Mouse (Mus musculus) monocyte, adult 2 months (primary cell): ENCODE measurements around the gene Itm2c.

Source experiments
- DNase-seq, 2 experiments: peaks; one replicate each; pipeline ENCODE4 v3.0.0; 2022; ENCODE audit warnings: low spot score in 2 of 2, low read depth in 1 of 2

Itm2c gene

DNA sequence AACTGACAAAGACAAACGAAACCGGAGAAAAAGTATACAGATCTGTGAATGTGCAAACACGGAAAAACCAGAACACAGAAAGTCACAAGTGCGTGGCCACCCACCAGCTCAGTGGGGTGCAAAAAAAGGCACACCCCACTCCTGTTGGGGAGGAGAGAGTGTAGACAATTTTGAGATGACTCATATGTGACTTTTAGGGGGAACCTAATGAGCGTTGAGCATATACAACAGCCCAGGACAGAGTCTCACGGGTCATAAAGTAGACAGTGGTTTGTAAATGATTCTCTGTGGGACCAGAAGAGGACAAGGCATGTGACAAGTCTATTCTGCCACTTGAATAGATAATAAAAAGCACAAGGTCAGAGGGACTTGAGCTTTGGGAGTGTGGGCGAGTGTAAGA lies 39.1 kb downstream of the Itm2c start:
- DNase-seq, result no peak

DNA sequence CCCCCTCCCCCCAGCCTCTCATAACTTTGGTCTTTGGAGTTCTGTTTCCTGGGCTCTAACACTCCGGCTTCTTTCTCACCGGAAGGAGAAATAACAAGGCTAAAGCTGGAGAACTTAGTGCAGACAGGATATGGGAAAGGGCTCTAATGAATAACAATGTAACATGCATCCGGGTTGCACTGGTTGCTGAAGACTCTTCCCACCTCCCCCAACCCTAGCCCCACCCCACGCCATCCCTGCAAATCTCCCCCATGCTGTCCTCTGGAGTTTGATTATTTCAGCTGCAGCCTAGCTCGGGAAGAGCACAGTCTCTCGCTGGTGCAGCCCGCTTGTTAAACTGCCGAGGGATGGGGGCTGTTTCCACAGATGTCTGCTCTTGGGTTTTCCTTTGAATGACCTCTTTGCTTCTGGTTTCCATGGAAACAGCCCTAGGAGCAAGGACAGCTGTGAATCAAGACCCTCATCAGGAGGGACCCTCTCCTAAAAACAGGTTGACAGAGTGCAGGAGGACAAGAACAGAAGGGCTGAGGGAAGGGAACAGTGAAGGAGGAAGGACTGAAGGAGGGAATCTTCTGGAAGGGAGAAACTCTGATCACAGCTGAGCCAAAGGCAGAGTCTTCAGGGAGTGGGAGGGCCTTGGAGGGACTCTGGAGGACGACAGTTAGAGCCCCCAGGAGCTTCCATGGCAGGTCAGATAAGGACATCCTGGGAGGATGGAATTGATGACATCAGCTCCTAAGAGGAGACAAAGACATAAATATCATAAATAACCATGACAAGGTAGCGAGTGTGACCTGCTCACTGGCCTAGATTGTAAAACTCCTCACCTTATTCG lies 39.8 kb downstream of the Itm2c start:
- no peak for DNase-seq

DNA sequence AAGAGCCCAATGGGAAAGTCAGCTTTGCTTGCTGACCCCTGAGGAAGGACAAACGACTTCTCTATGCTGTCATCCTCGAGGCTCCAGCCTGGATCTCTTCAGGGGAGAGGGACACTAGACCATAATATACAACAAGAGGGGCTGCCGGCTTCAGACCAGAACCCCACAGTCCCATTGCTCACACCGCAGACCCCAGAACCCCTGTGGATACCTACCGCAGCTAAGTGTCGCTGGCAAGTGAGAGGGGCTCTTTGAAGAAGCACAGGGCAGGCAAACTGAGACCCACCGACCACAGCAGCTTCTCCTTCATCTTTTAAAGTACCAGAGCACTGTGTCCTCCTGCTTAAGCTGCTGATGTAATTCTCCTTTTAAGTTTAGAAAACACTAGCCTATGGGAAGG lies 40.5 kb downstream of the Itm2c start:
- no peak for DNase-seq

DNA sequence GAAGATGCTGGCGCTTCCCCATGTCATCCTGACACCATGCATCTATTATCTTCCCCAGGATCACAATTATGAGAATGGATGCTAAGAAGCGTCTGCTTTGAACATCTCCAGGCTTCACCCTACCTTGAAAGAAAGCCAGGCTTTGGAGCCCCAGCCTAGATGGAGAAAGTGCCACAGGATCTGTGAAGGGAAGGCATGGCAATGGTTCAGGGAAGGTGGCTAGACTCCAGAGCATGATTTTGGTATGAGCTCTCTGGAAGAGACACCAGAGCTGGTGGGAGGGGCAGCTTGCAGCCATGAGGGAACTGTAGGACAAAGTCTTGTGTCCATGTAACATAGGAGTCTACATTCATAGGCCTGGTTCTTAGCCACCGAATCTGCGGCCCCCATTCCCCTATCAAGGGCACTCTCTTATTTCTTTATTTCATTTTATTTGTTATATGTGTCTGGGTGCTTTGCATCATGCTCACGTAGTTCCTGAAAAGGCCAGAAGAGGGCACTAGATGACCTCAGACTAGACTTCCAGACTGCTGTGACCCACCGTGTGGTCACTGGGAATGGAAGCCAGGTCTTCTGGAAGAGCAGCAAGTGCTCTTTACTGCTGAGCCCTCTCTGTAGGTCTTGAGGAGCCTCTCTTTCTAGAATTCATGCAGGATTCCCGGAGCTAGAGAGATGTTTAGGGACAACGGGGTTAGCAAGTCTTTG lies 41.2 kb downstream of the Itm2c start:
- peak in 1 of 2 experiments; percentile 27 for DNase-seq

DNA sequence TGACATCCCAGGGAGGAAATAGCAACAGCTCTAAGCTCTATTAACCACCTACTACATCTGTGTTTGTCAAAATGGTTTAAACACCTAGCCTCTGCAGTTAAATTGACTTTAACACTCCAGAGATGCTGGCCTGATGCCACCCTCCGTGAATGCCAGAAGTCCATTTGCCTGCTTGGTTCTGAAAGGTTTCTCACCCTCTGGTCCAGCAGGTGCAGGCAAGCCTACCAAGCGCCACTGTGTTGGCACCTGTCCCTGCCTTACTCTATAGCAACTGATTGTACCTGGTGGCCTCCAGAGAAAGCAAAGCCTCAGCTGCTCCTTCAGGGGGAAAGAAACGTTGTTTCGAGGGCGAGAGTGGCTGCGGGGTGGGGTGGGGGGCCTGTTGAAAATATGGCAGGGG lies 42.2 kb downstream of the Itm2c start:
- no peak for DNase-seq

DNA sequence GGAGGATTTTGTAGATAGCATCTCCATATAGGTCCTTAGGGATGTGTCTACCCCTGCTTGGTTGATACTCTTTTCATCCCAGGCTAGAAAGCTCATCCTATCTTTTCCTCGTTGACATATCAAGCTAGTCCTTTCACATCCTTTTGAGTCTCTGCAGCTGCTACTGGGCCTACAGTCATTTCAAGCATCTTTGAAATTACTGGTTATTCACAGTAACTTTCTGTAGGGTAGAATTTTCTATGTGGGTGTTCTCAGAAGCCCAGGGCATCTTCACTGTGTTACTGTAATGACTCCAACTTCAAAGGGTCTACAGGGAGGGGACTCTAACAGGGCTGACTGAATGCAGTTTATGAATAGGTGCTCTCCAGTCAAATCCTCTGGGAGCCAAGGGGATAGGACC lies 43.2 kb downstream of the Itm2c start:
- no peak for DNase-seq

DNA sequence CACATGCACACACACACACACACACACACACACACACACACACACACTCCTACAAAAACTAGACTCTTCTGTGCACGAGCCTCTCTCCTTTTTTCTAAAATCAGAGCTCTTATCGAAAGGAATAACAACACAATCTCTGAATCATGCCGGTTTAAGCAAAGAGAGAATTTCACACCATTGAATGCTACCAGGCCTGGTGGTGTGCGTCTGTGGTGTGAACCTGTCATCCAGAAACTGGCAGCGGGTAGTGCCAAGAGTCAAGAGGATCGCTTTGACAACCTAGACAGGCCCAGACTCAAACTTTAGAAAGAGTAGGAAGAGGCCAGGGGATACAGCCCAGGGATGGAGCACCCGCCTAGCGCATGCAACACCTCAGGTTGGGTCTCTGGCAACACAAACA lies 48.2 kb downstream of the Itm2c start:
- DNase-seq, result no peak

DNA sequence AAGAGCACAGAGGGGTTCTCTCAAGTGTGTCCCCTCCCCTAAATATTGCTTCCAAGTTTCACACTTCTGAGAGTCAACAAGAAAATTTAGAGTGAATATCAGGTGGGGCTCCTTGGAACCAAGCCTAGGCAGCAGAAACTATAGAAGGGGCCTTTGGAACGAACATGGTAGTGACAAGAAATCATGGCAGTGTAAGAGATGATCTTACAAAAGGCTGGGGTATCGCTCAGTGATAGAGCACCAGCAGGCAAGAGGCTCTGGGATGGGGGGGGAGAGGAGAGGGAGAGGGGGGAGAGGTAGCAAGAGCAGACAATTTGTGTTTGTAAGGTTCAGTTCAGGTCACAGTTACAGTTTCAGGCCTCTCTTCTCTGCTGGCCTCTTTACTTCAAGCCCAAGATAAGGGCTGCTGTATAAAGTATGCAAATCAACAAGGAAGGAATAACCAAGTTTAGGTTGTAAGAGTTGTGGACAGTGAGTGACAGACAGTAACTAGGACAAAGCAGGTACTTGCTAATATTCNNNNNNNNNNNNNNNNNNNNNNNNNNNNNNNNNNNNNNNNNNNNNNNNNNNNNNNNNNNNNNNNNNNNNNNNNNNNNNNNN lies 55.1 kb downstream of the Itm2c start:
- no peak for DNase-seq

DNA sequence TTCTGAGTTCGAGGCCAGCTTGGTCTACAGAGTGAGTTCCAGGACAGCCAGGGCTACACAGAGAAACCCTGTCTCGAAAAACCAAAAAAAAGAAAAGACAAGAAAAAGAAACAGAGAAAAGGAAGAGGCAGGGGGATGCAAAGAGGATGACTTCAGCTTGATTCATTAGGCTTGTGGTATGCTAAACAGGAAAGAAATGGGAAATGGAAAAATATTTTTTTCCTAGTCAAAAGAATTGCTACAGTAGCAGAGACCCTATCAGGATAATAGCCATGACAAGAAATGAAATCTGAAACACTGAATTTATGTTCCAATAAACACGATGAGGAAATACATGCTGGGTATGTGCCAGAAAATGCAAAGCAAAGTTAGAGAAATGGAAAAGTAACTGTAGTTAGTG lies 61.1 kb downstream of the Itm2c start:
- DNase-seq, result no peak

DNA sequence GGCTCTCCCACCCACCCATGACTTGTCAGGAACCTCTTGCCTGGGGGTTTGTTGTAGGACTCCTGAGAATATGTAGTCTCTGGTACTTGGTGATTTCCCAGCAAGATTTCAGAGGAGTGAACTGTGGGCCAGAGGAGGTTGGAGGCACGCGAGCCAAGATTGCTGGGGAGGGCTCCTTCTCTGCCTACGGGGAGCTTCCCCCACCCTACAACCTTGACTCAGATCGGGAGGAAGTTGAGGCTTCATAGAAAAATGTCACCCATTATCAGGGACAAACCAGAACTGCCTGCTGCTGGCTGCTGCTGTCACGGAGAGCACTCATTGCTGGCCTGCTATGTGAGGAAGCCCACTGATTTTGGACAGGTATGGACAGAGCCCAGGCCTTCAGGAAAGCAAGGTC lies 63.2 kb downstream of the Itm2c start:
- no peak for DNase-seq

DNA sequence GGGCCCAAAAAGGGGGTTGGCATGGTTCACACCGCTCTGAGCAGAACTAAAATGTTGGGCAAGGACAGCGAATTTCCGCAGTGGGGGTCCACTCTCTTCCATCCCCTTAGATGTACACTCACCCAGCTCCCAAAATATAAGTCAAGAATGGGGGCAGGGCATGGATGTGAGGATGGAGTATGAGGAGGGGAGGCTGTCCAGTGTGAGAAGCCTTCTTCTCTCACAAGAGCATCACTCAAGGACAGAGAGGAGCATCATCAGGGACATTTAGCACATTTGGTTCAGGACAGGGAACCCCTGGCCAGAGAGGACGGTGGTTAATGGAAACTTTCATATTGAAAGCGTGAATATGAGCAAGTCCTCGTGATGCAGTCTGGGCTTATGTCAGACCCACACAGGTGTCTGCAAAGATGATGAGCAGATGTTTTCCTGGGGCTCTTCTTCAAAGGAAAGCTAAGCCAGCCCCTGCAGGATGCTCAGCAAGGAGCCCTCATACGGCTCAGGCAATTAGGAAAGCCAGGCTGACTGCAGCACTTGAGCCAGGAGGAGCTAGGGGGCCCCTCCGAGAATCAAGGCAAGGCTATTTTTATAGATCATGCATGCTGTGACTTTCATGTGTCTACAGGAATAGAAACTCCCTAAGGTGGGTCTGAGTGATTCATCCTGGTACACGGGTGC lies 64.0 kb downstream of the Itm2c start:
- no peak for DNase-seq
